Mouse (Mus musculus) kidney, adult 9 months (tissue): Measurements from ENCODE around the gene Cilp2.

Source experiments
- DNase-seq: peaks from one replicate; pipeline ENCODE4 v3.0.0; 2022

The Cilp2 gene

DNA sequence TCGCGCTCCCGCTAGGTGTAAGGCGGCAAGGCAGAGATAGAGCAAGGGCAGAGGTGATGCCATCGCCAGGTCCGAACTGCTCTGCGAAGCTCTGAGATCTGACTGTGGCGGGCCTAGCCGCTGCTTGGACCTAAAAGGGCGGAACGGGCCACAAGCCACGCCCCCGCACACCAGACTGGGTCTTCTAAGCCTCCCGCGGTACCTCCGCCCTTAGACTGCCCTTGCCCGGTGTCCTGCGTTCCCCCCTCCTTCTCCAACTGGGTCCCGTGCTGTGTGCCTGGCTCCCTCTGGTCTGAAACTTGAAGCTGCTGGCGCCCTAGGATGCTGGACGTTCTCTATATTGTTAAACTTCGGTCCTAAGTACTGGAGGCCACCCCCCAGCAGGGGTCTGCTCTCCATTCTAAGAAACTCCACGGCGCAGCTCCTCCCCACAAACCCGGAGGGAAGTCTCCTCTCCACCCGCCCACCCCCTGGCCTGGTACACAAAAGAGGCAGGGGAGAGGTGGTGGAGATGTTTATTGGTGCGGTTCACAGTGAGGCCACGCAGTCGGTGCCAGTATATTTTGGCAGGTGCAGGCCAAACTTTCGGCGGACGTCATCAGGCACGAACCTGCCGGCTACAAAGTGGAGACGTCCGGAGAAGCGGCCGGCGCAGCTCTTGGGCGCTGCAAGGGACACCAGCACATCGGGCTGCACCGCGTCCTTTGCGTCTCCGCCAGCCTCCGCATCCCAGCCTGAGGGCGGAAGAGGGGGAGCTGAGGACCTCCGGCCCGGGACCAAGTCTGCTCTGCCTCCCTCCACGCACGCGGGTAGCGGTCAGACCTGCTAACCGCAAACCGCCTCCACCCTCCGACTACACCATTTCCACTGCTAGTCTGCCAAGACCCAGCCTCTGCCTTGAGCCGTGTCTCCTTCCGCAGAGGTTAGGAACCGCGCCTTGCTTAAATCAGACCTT lies at the start of gene Cilp2:
TSS of gene Cilp2 (minus strand) at position 399 of the 955 bp plus-strand sequence.
- peak; percentile 47 for DNase-seq

DNA sequence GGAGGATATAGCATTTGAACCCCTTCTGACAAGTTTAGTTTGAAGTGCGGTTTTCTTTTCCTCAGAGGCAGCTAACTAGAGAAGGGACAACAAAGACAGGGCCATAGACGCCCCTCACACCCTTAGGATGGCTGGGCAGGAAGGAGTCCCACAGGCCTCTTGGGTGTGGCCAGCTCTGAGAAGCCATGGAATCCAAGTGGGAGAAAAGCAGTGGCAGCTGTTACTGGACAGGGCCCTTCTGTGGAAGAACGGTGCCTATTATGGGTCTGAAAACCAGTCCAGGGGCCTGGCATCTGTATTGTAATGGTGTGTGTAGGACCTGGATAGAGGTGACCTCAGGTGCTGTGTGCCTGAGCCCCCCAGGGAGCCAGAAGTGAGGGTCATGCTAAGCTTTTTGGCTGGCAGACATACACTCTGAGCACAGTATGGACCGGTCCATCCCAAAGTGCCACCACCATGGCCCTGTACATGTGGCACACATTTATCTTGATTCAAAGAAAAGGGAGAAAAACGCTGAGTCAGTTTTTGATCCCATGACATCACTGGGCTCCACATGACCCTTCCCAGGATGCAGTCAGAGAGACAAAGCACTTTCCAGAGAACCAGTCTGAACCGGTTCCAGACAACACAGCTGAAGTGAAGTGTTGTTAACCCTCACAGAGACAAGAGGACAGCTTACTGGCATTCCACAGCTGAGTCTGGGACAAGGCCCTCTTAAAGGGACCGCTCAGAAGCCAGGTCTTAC lies 48.7 kb upstream of the Cilp2 start:
- DNase-seq = peak; percentile 79

DNA sequence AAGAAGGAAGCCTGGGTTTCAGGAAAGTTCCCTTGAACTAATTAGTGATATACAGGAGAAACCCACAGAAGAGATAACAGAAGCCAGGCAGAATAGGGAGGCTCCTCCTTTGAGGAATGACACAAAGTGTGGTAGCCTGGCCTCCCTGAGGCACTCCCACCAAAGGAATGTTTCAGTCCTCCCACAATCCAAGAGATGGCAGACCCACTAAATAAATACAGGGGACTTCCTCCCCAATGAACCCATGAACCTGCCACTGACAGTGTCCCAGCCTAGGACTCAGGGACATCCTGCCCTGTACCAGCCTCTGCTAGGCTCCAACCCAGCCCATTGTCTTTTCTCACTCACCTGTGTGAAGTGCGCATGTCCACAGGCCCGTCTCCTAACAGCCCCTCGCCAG lies 47.9 kb upstream of the Cilp2 start:
- no peak for DNase-seq

DNA sequence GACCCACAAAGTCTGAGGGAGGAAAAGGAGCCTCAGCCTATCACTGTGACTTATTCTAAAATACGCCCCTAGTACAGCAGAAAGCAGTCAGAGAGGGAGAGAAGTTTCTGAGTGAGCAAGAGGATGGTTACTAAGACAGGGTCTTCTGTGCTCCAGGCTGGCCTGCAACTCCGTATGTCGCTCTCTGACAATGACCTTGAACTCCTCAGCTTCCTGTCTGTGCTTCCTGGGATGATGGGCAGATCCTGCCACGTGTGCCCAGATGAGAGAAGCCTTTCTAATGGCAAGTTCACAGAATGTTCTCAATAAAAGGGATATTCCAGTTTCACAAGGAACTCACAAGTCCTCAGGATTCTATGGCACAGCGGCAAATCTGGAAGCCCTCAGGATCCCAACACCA lies 47.1 kb upstream of the Cilp2 start:
- DNase-seq = no peak

DNA sequence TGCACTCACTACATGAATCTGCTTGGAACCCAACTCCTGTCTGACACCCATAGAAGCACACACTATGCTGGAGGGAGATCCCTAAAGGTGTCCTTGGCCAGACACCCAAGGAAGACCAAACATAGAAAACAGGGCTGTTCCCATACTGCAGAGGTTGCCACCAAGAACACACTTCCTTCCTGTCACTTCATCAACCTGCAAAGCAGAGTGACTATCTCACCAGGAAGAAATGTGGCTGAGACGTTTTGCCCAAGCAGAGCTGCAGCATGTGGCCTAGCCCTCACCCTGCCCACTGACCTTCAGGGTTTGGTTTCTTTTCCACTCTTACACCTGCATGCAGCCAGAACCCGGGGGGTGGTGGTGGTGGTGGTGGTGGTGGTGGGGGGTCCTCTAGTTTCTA lies 46.3 kb upstream of the Cilp2 start:
- no peak for DNase-seq

DNA sequence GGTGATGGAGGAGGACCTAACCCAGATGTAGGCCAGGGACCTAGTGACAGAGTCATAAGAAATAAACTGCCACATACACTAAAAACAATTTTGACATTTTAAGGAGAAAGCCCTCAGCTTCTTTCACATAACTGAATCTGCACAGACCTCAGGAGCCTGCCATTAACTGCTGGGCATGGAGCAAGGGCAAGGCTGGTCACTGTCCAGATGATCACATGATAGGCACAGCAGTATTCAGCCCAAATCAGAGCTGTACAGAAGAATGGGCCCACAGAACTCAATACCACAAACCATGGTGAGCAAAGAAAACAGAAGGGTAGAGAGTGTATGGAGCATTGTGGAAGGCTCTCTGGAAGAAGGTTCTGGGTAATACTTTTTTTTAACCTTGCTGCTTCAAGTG lies 39.4 kb upstream of the Cilp2 start:
- DNase-seq = no peak

DNA sequence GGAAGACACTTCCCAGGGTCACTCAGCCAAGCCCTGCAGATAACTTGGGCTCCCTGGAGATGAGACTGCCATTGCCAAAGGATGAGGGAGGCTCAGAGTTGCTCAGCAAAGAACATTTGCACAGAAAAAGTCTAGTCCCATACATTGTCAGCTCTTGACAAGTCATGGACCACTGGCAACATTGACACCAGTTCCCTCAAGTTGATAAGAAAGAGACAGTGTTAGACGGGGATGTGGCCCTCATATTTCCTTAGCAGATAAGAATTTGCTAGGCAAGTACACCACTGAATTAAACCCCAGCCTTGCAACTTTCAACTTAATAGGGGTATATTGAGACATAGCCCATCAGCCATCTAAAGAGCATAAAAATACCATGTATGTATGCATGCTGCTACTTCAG lies 36.5 kb upstream of the Cilp2 start:
- DNase-seq = no peak

DNA sequence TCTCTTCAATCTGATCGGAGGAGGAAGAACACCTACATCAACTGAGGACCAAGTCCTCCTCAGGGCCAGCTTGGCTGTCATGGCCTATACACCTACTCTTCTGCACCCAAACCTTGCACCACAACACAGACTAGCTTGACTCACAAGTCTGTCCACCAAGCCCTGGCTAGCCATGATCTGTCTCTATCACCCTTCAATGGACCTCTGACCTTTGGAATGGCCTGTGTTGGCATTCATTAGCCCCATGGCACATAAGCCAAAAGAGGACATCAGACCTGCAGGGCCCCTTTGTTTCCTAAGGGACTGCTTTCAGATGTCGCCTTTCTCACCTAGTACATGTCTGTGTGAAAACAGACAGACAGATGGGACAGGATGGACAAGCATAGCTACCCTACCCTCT lies 33.7 kb upstream of the Cilp2 start:
- DNase-seq = peak; percentile 82

DNA sequence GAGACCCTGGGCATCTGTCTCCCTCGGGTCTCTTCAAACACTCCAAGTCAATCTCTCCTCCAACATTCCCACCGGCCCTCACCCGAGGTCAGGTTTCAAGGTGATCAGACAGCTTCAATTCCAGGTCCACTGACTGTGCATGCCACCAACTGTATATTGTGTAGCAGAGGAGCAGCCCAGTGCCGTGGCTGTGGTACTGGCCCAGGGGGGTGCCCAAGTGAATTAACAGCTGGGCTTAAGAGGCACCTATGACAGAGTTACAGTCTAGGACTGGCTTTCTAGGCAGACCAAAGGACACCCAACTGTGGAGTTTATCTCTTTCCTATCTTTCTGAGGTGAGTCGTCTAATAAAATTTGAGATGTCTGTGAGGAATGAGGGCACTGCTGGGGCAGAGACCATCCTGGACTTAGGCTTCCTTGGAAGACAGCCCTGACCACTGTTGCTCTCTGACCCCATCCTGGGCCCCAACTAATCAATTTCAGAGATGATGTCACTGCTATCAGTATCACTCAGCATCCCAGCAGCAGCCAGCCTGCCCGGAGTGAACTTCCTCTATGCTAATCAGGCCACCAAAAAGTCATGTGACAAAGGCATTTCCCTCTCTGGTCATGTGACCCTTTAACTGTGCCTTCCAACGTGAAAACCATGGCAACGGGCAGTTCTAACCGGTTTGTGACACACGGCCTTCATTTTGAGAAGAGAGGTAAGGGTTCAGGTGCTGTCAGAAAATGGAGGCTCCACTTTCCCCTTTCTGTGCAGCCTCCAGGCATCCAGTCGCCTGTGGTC lies 32.6 kb upstream of the Cilp2 start:
- peak; percentile 91 for DNase-seq

DNA sequence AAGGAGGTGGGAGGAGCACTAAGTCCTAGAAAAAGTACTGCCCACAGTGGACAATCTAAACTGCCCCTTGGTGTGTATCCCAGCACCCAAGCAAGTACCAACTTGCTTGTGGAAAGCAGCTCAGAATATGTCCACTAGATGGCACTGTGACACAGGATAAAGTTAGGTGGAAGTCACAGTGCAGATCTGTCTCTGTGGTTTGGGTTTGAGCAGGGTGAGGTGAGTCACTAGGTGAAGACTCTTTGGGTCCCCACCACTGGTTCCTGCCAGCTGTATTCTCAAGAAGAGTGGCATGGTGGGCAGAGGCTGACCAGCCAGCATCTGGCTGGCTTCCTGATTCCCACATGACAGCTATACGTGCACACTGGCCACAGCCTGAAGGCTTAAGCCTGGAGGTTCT lies 31.5 kb upstream of the Cilp2 start:
- peak; percentile 89 for DNase-seq

DNA sequence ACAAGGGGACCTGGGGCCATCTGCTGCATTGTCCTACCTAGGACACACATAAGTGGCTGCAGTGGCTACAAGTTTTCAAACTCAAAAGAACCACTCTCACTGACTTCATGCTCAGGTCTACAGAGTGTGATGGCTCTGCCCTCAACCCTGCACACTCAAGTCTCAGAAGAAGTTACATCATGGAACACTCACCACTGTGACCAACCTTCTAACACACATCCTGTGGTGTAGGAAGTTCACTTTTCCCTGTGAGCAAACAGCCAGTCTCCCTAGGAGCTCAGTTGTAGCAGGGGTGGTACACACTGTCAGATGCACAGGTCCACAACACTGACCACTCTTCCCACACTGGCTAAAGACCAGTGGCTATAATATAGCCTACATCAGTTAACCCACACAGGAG lies 31.0 kb upstream of the Cilp2 start:
- DNase-seq = no peak

DNA sequence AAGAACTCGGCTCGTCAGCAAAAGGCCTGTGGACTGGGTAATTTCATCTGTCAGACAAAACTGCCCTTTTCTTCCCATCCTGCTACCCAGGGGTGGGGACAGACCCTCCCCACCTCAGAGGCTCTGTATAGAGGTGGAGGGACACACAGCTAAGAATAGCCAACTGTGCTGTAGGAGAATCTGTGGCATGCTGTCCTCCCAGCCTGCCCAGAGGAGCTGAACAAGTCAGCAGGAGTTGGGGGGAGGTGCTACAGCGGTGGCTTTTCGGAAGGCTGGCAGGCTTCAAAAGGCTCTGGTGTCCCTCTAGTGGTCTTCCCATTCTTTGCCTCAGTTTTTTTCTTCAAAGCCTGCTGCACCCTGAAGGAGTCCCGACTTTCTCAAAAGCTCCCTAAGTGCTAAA lies 28.3 kb upstream of the Cilp2 start:
- no peak for DNase-seq

DNA sequence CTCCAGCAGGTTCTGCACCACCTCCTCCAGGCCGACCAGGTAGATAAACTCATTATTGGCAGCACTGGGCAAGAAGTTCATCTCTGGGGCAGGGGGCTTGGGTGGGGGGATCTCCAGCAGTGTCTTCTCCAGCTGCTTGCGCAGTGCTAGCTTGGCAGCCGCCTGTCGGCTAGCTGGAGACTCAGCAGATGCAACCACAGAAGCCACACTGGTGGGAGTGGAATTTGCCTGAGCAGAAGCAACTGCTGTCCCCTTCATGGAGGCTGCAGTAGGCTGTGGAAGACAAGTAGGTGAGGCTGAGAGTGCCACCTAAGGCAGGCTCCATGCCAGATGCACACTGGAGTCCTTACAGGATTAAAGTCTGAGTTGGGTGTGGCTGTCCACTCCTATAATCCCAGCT lies 27.0 kb upstream of the Cilp2 start:
- no peak for DNase-seq

DNA sequence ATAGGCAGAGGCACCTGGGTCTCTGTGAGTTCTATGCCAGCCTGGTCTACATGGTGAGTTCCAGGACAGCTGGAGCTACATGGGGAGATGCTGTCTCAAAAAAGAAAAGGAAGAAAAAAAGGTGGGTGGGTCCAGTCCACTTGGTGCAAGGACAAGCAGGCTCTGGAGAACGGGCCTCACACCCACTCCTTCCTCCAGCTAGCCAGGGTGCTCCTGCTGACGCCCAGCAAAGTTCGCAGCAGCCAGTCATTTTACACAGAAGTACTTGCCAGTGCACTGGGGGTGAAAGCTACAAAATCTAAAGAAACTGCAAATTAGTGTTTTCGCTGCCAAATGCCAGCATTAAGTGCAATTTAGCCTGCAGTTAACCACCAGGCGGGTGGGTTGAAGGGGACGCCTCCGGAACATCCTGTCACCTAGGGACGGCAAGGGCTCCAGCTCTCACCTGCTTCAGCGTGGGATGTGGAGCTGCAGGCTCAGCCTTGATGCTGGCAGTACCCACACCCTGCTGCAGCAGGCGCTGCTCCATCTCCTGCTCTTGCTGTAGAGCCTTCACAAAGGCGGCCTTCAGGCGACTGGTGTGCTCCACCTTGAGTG lies 25.1 kb upstream of the Cilp2 start:
- no peak for DNase-seq

DNA sequence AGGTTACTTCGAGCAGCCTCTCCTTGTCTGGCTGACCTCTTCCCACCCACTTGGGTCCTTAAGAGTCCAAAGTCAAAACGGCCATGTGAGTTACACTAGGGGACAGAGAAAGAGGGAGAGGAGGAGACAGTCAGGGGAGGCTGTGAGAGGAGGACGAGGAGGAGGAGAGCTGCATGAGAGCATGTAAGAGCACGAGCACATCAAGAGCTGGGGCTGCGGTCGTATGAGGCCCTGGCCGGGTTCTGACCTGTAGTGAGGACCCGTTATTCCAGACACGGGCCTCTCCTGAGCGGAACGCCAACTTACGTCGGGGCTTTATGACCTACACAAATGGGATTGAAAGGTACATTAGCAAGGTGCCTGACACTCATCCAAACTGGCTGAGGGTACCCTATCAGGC lies 24.4 kb upstream of the Cilp2 start:
- DNase-seq = no peak

DNA sequence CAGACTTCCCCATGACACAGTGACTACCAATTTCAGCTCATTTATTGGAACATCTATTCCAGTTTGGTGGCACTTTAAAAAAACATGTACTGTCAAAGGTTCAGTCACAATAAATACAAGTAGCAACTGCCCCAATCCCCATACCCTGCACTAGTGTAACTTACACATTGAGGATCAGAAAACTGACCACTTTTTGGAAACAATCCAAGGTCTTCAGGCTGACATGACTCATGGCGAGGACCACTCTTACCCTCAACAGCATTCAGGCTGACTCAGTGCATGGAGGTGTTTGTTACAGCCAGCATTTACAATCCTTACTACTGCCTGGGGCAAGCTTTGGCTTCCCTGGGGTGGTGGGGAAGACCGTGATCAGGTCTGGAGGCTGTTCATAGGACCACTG lies 19.6 kb upstream of the Cilp2 start:
- no peak for DNase-seq

DNA sequence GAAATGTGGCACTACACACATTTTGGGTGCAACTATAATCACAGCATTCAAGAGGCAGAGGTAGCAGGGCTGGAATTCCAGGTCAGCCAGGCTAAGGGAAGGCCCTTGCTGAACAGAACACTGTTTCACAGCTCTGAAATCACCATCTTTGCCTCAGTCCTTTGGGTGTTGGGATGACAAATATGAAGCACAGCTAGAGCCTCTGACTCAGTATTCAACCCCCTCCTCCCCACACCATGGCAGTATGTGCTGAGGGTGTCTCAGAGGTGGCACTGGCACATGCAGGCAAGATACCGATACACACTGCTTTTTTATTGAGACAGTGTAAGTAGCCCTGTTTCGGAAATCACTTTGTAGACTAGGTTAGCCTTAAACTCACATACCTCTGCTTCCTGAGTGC lies 18.8 kb upstream of the Cilp2 start:
- no peak for DNase-seq

DNA sequence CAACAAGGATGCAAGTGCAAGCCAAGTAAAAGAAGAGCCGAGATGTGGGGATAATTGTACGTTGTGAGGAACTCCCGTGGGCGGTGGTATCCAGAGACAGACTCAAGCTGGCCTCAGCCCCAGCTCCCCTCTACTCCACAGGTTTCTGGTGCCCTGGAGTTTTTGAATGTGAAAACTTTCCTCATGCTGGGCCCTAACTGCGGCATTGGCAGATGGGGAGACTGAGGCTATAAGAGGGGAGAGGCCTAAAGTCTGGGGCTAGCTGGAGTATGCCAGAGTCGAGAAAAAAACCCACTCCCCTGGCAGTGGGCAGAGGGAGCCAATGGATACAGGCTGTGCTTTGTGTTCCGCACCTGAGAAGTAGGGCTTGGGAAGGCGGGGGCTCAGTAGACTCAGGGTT lies 16.6 kb upstream of the Cilp2 start:
- no peak for DNase-seq

DNA sequence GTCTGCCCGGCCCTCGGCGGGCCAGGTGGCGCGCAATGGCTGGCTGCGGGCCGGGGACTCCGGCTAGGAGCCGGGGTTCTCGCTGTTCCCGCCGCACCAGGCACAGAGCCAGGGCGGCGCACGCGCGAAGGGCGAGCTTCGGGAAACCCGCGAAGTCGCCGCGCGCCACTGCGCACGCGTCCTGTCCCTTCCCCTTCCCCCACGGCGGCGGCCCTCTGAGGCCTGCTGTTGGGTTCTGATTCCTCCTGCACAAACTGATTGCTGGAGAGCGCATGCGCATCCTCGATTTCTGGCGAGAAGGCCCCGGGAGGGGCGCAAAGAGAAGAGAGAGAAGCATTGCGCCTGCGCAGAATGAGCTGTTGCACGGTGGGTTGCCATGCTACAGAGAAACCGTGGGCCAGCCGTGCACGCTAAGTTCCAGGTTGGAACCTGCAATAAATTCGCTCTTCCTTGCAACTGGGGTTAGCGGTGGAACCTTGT lies 15.6 kb upstream of the Cilp2 start:
- DNase-seq = peak; percentile 99

DNA sequence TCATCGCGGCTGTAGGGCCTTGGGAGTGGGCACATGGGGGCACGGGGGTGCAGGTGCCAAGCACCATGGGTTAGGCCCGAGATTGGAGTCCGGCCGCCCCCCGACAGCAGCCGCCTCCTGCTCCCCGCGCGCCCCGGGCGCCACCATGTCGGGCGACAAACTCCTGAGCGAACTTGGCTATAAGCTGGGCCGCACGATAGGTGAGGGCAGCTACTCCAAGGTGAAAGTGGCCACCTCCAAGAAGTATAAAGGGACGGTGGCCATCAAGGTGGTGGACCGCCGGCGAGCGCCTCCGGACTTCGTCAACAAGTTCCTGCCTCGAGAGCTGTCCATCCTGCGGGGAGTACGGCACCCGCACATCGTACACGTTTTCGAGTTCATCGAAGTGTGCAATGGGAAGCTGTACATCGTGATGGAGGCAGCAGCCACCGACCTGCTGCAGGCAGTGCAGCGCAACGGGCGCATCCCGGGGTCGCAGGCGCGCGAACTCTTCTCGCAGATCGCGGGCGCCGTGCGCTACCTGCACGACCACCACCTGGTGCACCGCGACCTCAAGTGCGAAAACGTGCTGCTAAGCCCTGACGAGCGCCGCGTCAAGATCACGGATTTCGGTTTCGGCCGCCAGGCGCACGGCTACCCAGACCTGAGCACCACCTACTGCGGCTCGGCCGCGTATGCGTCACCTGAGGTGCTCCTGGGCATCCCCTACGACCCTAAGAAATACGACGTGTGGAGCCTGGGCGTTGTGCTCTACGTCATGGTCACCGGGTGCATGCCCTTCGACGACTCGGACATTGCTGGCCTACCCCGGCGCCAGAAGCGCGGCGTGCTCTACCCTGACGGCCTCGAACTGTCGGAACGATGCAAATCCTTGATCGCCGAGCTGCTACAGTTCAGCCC lies 14.9 kb upstream of the Cilp2 start, which contains the start of the genes Tssk6, Ndufa13 and Yjefn3:
TSS of gene Tssk6 (plus strand) at position 22 of the 900 bp plus-strand sequence.
TSS of gene Ndufa13 (minus strand) at position 396 of the 900 bp plus-strand sequence.
TSS of gene Yjefn3 (minus strand) at position 550 of the 900 bp plus-strand sequence.
- DNase-seq = peak; percentile 54

DNA sequence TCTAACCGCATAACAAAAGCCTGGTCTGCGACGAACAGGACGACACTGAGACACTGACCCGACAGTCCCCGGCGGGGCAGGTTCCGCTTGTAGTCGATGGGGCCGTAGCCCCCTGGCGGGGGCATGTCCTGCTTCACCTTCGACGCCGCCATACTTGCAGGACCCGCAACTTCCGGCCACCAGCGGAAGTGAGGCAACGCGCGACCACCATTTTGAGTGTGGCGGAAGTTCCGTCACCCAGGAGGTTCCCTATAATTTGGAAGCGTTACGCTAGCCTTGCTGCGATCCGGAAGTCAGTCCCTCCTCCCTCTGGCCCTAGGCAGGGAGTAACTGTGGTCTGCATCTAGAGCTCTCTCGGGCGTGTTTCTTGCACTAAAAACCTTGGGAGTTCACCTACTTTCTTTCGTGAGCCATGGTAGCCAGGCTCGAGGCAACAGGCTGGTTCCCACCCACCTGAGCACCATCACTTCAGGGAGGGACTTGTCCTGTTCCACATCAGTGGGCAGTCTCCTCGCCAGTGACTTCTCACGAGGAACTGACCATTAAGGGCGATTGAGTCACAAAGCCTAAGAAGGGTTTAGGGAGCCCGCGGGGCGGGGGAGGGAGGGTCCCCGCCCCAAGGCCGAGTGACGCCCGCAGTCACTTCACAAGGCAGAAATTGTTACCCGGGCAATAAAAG lies 14.1 kb upstream of the Cilp2 start:
- DNase-seq = peak; percentile 98
